Mouse (Mus musculus) limb, embryonic 12.5 days (tissue): ENCODE data around the gene Ccdc157. TPM values are rescaled to one million over a fixed set of nuclear protein-coding genes. Genes with fewer than 3 reads are reported as not detected.
"Not testable (repeated sequence)": the region's sequence is repeated elsewhere in the genome, so short reads cannot be mapped to it uniquely, and the experiment has no call there.

Experiments
- ATAC-seq: fragments of 200-750 bp; cut with Nextera tagmentation; 2 replicates; pipeline ENCODE4 v1.8.0; 2017; ENCODE audit warnings: low read depth, moderate TSS enrichment; ENCODE audit not compliant: insufficient number of reproducible peaks, insufficient read depth, low FRiP score, low TSS enrichment
- H3K27ac ChIP-seq: fragments of 300-500 bp; sonication (generic); 2 replicates; pipeline ENCODE4 v1.5.1; 2016; ENCODE audit warnings: mild to moderate bottlenecking, moderate library complexity
- H3K27me3 ChIP-seq: fragments of 300-500 bp; sonication (generic); 2 replicates; pipeline ENCODE4 v1.6.1; 2016; ENCODE audit warnings: mild to moderate bottlenecking, moderate library complexity
- H3K36me3 ChIP-seq: fragments of 300-500 bp; sonication (generic); 2 replicates; pipeline ENCODE4 v1.6.1; 2016; ENCODE audit warnings: mild to moderate bottlenecking, moderate library complexity
- H3K4me1 ChIP-seq: fragments of 300-500 bp; sonication (generic); replicated peaks from 2 replicates; pipeline ENCODE4 v1.6.1; 2016
- H3K4me2 ChIP-seq: fragments of 300-500 bp; sonication (generic); 2 replicates; pipeline ENCODE4 v1.6.1; 2016; ENCODE audit warnings: mild to moderate bottlenecking, moderate library complexity
- H3K4me3 ChIP-seq: fragments of 300-500 bp; sonication (generic); replicated peaks from 2 replicates; pipeline ENCODE4 v1.5.1; 2016; ENCODE audit warnings: mild to moderate bottlenecking
- H3K9ac ChIP-seq: fragments of 300-500 bp; sonication (generic); replicated peaks from 2 replicates; pipeline ENCODE4 v1.6.1; 2016; ENCODE audit warnings: mild to moderate bottlenecking, moderate library complexity
- H3K9me3 ChIP-seq: fragments of 300-500 bp; sonication (generic); 2 replicates; pipeline ENCODE4 v1.6.1; 2016; ENCODE audit warnings: mild to moderate bottlenecking, moderate library complexity
- whole genome bisulfite sequencing: fragments of 180-500 bp; shearing (Covaris S2); methylation state at CpG from one replicate; pipeline ENCODE4 v1.1.7; 2016; 5-methylcytosine and 5-hydroxymethylcytosine counted together
- polyA plus RNA-seq: library from polyadenylated mRNA; unstranded; fragments of >200 nt; fragmentation: Nextera tagmentation; extraction: Ambion mirVana; gene quantifications from 2 replicates; pipeline ENCODE4 v1.2.1, GENCODE M21; 2016

Ccdc157 gene
- polyA plus RNA-seq, 1 experiment from 2014 or later, result 9.4 TPM

GRCm38 (mm10) chr11:4195597-4196031 lies 35.5 kb upstream of the Ccdc157 start:
- WGBS, result 77% methylated on average over 3 of the region's 3 CpGs

GRCm38 (mm10) chr11:4193420-4193819 lies 33.3 kb upstream of the Ccdc157 start:
- no peak overlapping the region for H3K9ac ChIP-seq
- no peak overlapping the region for H3K4me3 ChIP-seq
- peak overlapping the region; percentile 79; the same call in 1 of the 2 replicates for H3K27ac ChIP-seq
- no peak overlapping the region for H3K4me2 ChIP-seq
- peaks cover 29% of the 10 kb centered on the region for H3K4me1 ChIP-seq
- no peak for ATAC-seq
- H3K9me3 ChIP-seq, result no peaks in the 10 kb centered on the region
- H3K27me3 ChIP-seq, result no peaks in the 10 kb centered on the region
- 0 out of 2 replicates have a peak, but pooled peaks cover 2% of the 10 kb centered on the region for H3K36me3 ChIP-seq

More at GRCm38 (mm10) chr11:4195597-4196031, 35.5 kb upstream of the Ccdc157 start:
- Histone ChIP-seq H3K27ac (no peak overlapping the region), H3K36me3 (0 out of 2 replicates have a peak, but pooled peaks cover 2% of the 10 kb centered on the region), H3K4me2 (no peak overlapping the region), H3K27me3 (no peaks in the 10 kb centered on the region), H3K4me3 (no peak overlapping the region), H3K9ac (no peak overlapping the region), H3K9me3 (no peaks in the 10 kb centered on the region), H3K4me1 (peaks cover 22% of the 10 kb centered on the region)
- ATAC-seq, result no peak

GRCm38 (mm10) chr11:4192757-4193156 lies 32.7 kb upstream of the Ccdc157 start:
- Histone ChIP-seq H3K36me3 (0 out of 2 replicates have a peak, but pooled peaks cover 2% of the 10 kb centered on the region), H3K4me2 (no peak overlapping the region), H3K9ac (no peak overlapping the region), H3K9me3 (no peaks in the 10 kb centered on the region), H3K27me3 (0 out of 2 replicates have a peak, but pooled peaks cover 2% of the 10 kb centered on the region), H3K4me1 (peaks cover 32% of the 10 kb centered on the region), H3K27ac (peak overlapping the region; percentile 79), H3K4me3 (no peak overlapping the region)
- ATAC-seq, result no peak
- 71% methylated on average over 3 of the region's 3 CpGs for WGBS

GRCm38 (mm10) chr11:4190677-4191076 lies 30.6 kb upstream of the Ccdc157 start:
- no peak overlapping the region for H3K9ac ChIP-seq
- H3K36me3 ChIP-seq, result no peaks in the 10 kb centered on the region
- no peak for ATAC-seq
- no peaks in the 10 kb centered on the region for H3K9me3 ChIP-seq
- H3K4me1 ChIP-seq, result peaks cover 36% of the 10 kb centered on the region
- H3K4me3 ChIP-seq, result no peak overlapping the region
- no peak overlapping the region for H3K27ac ChIP-seq
- H3K4me2 ChIP-seq, result no peak overlapping the region
- 0 out of 2 replicates have a peak, but pooled peaks cover 4% of the 10 kb centered on the region for H3K27me3 ChIP-seq
- WGBS, result 49% methylated on average over 3 of the region's 3 CpGs

GRCm38 (mm10) chr11:4189182-4189581 lies 29.1 kb upstream of the Ccdc157 start:
- H3K4me1 ChIP-seq, result peaks cover 36% of the 10 kb centered on the region
- ATAC-seq, result no peak
- no peak overlapping the region for H3K27ac ChIP-seq
- WGBS, result 93% methylated on average over 6 of the region's 6 CpGs
- no peak overlapping the region for H3K4me2 ChIP-seq
- H3K36me3 ChIP-seq, result no peaks in the 10 kb centered on the region
- no peak overlapping the region for H3K4me3 ChIP-seq
- H3K9ac ChIP-seq, result no peak overlapping the region
- H3K9me3 ChIP-seq, result no peaks in the 10 kb centered on the region
- H3K27me3 ChIP-seq, result 0 out of 2 replicates have a peak, but pooled peaks cover 4% of the 10 kb centered on the region

- Histone ChIP-seq H3K36me3 (peaks cover 11% of the 10 kb centered on the region), H3K9ac (peak overlapping the region; percentile 88), H3K9me3 (no peaks in the 10 kb centered on the region), H3K27ac (no peak overlapping the region; the same call in 1 of the 2 replicates), H3K4me2 (peak overlapping the region; percentile 82), H3K4me1 (peaks cover 31% of the 10 kb centered on the region), H3K4me3 (peak overlapping the region; percentile 84), H3K27me3 (0 out of 2 replicates have a peak, but pooled peaks cover 4% of the 10 kb centered on the region)
- ATAC-seq, result no peak
- WGBS, result 12% methylated on average over 9 of the region's 9 CpGs
Observed at GRCm38 (mm10) chr11:4187318-4187700, 27.2 kb upstream of the Ccdc157 start.

- peak within 1 kb of the TSS; percentile 73; the same call in 1 of the 2 replicates for H3K27ac ChIP-seq
- peak within 1 kb of the TSS; percentile 88 for H3K9ac ChIP-seq
- ATAC-seq, result peak; percentile 96
- under 1% methylated on average over 70 of the region's 71 CpGs for WGBS
- 0 out of 2 replicates have a peak, but pooled peaks cover 4% of the 10 kb centered on the region for H3K27me3 ChIP-seq
- H3K36me3 ChIP-seq, result peaks cover 16% of the 10 kb centered on the region
- H3K9me3 ChIP-seq, result no peaks in the 10 kb centered on the region
- H3K4me3 ChIP-seq, result peak within 1 kb of the TSS; percentile 84
- H3K4me1 ChIP-seq, result peaks cover 25% of the 10 kb centered on the region
- peak within 1 kb of the TSS; percentile 82 for H3K4me2 ChIP-seq
Observed at GRCm38 (mm10) chr11:4186486-4187317, 26.6 kb upstream of the Ccdc157 start, which contains the start of gene Tbc1d10a. Tbc1d10a (plus strand) TSS chr11:4186789.

- Histone ChIP-seq H3K36me3 (peaks cover 28% of the 10 kb centered on the region), H3K4me1 (peaks cover 13% of the 10 kb centered on the region)
- not testable (repeated sequence) for H3K9ac ChIP-seq, H3K4me2 ChIP-seq, H3K4me3 ChIP-seq, H3K9me3 ChIP-seq, H3K27me3 ChIP-seq, ATAC-seq, H3K27ac ChIP-seq
- WGBS, result 87% methylated on average over 6 of the region's 6 CpGs
Observed at GRCm38 (mm10) chr11:4185480-4185879, 25.4 kb upstream of the Ccdc157 start.

- Histone ChIP-seq H3K27ac (no peak overlapping the region), H3K4me3 (no peak overlapping the region), H3K4me2 (no peak overlapping the region), H3K4me1 (peaks cover 7% of the 10 kb centered on the region), H3K9me3 (no peaks in the 10 kb centered on the region), H3K9ac (no peak overlapping the region), H3K27me3 (0 out of 2 replicates have a peak, but pooled peaks cover 4% of the 10 kb centered on the region), H3K36me3 (peaks cover 39% of the 10 kb centered on the region)
- WGBS, result 74% methylated on average over 4 of the region's 4 CpGs
- no peak for ATAC-seq
Observed at GRCm38 (mm10) chr11:4184251-4184952, 24.3 kb upstream of the Ccdc157 start.

- Histone ChIP-seq H3K4me2 (no peak overlapping the region), H3K27ac (no peak overlapping the region), H3K4me3 (no peak overlapping the region), H3K36me3 (peaks cover 47% of the 10 kb centered on the region), H3K9me3 (no peaks in the 10 kb centered on the region), H3K4me1 (peaks cover 7% of the 10 kb centered on the region), H3K9ac (no peak overlapping the region), H3K27me3 (0 out of 2 replicates have a peak, but pooled peaks cover 4% of the 10 kb centered on the region)
- ATAC-seq, result no peak
Observed at GRCm38 (mm10) chr11:4183511-4183910, 23.4 kb upstream of the Ccdc157 start.

GRCm38 (mm10) chr11:4182061-4182460 lies 22.0 kb upstream of the Ccdc157 start:
- WGBS, result 19% methylated on average over 1 of the region's 1 CpGs

More at GRCm38 (mm10) chr11:4182061-4182460, 22.0 kb upstream of the Ccdc157 start:
- Histone ChIP-seq H3K27ac (no peak overlapping the region), H3K27me3 (no peaks in the 10 kb centered on the region), H3K4me3 (no peak overlapping the region), H3K9me3 (no peaks in the 10 kb centered on the region), H3K9ac (no peak overlapping the region), H3K4me2 (no peak overlapping the region), H3K4me1 (no peaks in the 10 kb centered on the region), H3K36me3 (peaks cover 62% of the 10 kb centered on the region)
- no peak for ATAC-seq
